Mouse (Mus musculus) skeletal muscle tissue, adult 2 months (tissue): Measurements from ENCODE around the gene Odf3.
A peak's percentile ranks its signal among the peaks of the same experiment; 100 is the strongest.

ENCODE experiments used
- DNase-seq: peaks from one replicate; pipeline ENCODE4 v3.0.0-alpha.2; 2012; ENCODE audit warnings: low read depth, low spot score

Odf3 gene

DNA sequence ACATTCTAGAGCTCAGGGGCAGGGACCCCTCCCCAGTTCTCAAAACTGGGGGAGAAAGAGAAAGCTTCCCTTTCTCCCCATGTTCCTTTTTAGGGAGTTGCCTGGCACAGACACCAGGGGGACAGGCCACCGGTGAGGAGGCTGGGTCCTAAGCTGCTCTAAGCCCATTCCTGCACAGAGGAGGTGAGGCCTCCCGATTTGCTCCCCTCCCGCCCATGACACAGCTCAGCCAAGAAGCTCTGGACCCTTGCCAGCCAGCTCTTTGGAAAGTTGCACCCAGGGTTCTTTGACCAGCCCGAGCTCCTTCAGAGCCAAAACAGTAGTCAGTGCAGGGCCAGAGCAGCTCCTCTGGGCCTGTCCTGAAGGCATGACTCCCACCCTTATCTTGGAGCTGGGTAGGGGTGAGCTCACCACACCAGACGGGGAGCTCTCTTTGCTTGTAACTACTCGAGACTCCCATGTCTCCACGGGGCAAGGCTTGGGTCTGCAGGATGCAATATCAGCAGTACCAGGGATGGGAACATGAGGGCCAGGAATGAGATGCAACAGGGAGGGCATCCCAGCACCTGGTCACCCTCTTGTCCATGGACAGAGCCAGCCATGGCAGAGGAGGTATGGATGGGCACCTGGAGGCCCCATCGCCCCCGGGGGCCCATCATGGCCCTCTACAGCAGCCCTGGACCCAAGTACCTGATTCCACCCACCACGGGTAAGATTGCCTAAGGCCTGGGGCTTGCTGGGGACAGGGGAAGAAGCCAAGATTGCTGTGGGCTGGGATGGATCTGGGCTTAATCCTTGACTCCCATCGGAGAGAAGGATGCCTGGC, at the start of gene Odf3:
Gene Odf3, plus strand, starts transcription at position 51 of the 826 bp plus-strand sequence.
- no peak for DNase-seq

DNA sequence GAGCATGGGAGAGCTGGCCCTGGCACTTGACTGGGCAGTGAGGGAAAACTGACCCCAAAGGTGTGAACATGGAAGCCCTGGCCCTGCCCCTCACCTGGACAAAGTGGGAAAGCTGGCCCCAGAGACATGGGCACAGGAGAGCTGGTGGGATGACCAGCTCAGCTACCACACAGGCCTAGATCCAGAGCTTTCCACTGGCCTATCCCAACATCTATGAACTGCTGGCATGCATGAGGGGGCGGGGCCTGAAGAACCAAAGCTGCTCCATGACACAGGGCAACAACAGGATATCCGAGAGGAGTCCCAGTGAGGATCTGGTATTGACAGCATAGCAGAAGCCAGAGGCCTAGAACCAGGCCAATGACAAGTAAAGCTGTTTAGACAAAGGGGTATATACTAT, 49.4 kb upstream of the Odf3 start:
- DNase-seq, result no peak

- no peak for DNase-seq
These were observed 45.0 kb upstream of the Odf3 start for GRCm38 (mm10) chr7:140802629-140803028.

DNA sequence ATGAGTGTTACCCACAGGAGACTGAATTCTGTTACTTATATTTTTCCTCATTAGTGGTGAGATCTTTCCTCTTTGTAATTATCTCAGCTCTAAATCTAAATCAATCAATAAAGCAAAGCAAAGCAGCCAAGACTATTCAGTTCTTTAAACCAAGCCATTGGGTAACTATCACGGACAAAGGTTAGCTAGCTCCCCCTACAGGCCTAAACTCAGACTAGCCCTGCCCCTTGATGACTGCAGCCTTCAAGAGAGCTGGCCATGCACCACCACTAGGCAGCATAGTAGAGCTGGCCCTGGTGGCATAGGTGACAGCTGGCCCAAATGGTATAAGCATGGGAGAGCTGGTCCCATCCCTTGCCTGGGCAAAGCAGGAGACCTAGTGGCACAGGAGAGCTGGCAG, 41.9 kb upstream of the Odf3 start:
- DNase-seq, result no peak

GRCm38 (mm10) chr7:140810496-140810895, 37.1 kb upstream of the Odf3 start:
- no peak for DNase-seq

- DNase-seq, result no peak
These were observed 35.9 kb upstream of the Odf3 start for GRCm38 (mm10) chr7:140811714-140812113.

DNA sequence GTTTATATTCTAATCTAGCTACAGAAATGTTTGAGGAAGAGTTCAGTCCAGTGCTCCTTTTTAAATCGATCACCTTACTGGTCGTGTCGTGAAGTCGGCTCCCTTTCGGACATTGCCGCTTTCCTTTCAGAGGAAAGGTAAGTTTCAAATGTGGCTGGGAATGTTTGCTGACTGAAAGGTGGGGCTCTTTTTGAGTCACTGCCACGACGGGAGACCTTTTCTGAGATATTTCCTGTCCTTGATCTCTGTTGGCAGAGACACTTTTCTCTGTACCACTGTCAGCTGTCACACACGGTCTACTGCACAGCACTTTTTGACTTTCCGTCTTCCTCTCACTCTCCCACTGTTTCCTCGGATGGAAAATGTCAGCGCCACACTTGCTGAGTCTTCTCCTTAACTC, 34.8 kb upstream of the Odf3 start:
- no peak for DNase-seq

DNA sequence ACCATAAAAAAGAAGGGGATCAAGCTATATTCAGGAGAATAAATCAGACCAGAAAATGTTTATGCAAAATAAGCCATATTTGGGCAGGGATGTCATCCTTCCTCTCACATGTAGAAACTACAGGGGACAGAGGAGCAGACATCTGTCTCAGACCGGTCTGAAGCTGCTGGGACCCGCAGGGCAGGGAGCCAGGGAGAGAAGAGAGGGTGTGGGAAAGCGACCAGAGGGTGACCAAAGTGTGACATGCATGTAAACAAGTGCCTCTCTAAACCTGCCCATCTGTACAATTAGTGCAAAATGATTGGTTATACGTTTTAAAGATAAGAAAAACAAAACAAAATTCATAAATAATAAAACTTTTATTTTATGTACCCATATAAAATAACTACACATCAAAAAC, 27.4 kb upstream of the Odf3 start:
- DNase-seq, result no peak

- DNase-seq, result no peak
These were observed 26.3 kb upstream of the Odf3 start for GRCm38 (mm10) chr7:140821305-140821652.

- DNase-seq, result no peak
These were observed 25.8 kb upstream of the Odf3 start, which contains the start of gene Zfp941 for GRCm38 (mm10) chr7:140821653-140822329. Gene Zfp941, minus strand, starts transcription at chr7:140822178.

GRCm38 (mm10) chr7:140822731-140823130, 24.9 kb upstream of the Odf3 start:
- DNase-seq, result no peak

- peak; percentile 31 for DNase-seq
These were observed 19.3 kb upstream of the Odf3 start for GRCm38 (mm10) chr7:140828171-140828881.

DNA sequence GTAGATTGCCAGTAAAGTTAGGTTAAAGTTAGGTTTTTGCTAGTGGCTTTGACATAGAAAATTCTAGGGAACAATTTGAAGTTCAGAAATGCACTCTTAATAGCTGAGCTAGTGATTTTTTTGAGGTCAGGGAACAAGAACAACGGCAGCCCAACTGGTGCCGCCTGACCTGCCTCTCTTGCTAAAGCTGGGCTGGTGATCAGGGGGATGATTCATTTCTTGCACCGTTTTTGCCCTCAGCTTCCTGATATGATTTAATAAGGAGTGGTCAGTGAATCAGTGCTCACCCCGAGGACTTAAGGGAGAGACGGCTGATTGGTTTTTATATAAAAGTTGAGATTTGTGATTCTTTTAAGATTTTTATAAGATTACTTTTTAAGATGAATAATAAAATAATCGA, 16.2 kb upstream of the Odf3 start:
- DNase-seq, result no peak

DNA sequence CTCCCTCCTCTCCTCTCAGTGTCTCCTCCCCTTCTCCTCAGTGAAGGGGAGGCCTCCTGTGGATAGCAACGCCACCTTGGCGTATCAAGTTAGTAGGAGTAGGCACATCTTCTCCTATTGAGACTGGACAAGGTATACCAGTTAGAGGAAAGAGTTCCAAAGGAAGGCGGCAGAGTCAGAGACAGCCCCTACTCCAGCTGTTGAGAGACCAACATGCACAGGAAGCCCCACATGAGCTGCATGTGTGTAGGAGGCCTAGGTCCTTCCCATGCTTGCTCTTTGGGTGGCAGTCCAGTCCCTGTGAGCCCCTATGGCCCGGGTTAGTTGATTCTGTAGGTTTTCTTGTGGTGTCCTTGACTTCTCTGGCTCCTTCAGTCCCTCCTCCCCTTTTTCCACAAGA, 14.3 kb upstream of the Odf3 start:
- no peak for DNase-seq

DNA sequence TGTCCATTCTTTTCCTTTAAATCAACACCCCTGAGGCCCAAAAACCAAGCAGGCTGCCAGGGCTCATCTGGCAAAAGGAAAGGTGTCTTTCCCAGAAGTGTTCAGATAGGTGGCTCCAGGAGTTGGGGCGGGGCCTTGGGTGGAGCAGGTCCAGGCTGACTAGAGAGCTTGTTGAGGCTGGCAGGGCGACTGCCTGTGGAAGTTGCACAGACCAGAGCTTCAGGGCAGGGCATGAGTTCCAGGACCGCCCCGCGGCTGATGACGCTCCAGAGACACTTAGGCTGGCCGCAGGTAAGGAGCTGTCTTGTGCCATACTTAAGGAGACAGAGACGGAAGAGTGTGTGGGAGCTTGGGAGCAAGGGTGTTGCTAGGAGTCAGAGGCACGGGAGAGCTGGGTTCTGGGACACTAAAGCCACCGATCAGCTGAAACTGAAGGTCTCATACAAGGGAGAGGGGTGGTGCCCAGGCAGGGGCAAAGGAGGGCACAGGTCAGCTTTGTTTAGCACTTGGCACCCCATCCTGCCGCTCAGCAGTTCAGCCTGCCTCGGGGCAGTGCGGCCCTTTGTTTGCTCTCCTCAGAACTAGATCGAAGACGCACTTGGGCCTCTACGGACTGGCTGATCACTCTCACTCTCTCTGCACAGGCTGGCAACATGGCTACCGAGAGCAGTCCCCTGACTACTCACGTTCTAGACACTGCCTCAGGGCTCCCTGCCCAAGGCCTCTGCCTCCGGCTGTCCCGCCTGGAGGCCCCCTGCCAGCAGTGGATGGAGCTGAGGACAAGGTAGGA, 12.4 kb upstream of the Odf3 start, which contains the start of gene Urah:
Gene Urah, plus strand, starts transcription at position 51 of the 790 bp plus-strand sequence.
- DNase-seq, result no peak

DNA sequence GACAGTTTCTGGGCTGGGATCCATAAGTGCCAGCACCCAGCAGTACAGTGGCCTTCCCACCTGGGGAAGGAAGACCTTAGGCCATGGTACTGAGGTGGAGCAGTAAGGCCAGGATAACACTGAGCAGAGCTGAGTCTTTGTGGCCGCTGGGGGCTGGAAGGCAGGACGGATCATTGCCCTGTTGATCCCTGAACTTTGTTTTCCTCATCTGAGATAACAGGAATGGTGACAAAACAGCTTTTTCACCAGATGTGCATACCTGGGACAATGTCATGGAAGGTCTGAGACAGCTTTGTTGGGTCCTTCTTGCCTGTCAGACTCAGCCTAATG, 11.9 kb upstream of the Odf3 start:
- no peak for DNase-seq

- no peak for DNase-seq
These were observed 11.1 kb upstream of the Odf3 start for GRCm38 (mm10) chr7:140836243-140837115.

DNA sequence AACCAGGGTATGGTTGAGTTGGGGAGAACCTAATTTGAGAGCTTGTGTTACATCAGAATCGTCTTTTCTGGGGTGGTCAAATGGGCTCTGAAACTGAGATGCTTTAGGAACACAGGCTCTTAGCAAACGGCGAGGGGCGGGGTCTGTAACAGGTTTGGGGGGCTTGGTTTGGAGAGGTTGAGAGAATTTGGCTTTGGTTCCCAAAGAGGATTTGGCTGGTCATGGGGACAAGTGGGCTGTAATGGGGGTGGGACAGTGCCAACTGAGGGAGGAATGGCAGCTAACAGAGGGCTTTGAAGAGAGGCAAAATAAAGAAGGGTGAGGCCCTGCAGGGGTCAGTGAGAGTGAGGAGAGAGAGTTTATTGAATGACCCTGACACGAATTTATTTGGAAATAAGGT, 8.0 kb upstream of the Odf3 start:
- no peak for DNase-seq

GRCm38 (mm10) chr7:140840750-140841735, 6.6 kb upstream of the Odf3 start:
- no peak for DNase-seq

DNA sequence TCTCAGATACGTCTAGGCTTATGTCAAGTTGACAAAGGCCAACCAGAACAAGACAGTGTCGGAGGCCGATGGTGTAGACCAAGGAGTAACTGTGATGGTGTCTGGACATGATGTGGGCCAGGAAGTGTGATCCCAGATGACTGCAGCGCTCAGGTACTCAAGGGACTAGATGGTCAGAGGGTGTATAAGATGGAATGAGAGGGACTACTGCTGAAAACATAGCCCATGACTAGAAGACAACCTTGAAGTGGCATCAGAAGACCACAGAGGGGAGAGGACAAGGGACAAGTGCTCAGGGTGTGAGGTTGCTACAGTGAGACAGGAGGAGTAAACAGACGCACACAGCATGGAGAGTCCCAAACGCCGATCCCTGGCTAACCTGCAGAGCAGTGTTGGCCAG, 3.8 kb upstream of the Odf3 start:
- DNase-seq, result no peak
